Mouse (Mus musculus) hindbrain, embryonic 12.5 days (tissue): ENCODE measurements around the gene Pdilt. TPM values are rescaled to one million over a fixed set of nuclear protein-coding genes. Genes with fewer than 3 reads are reported as not detected.
"Not testable (repeated sequence)": the region's sequence is repeated elsewhere in the genome, so short reads cannot be mapped to it uniquely, and the experiment has no call there.

Experiments used
- ATAC-seq: fragments of 200-750 bp; cut with Nextera tagmentation; 2 replicates; pipeline ENCODE4 v1.8.0; 2017; ENCODE audit warnings: moderate TSS enrichment; ENCODE audit not compliant: low FRiP score
- H3K27ac ChIP-seq: fragments of 300-500 bp; sonication (generic); 2 replicates; pipeline ENCODE4 v1.5.1; 2016; ENCODE audit warnings: mild to moderate bottlenecking
- H3K27me3 ChIP-seq: fragments of 300-500 bp; sonication (generic); 2 replicates; pipeline ENCODE4 v1.6.1; 2016; ENCODE audit warnings: mild to moderate bottlenecking
- H3K36me3 ChIP-seq: fragments of 300-500 bp; sonication (generic); 2 replicates; pipeline ENCODE4 v1.6.1; 2016; ENCODE audit warnings: mild to moderate bottlenecking
- H3K4me1 ChIP-seq: fragments of 300-500 bp; sonication (generic); 2 replicates; pipeline ENCODE4 v1.6.1; 2016
- H3K4me2 ChIP-seq: fragments of 300-500 bp; sonication (generic); replicated peaks from 2 replicates; pipeline ENCODE4 v1.6.1; 2016; ENCODE audit warnings: mild to moderate bottlenecking
- H3K4me3 ChIP-seq: fragments of 300-500 bp; sonication (generic); 2 replicates; pipeline ENCODE4 v1.5.1; 2016; ENCODE audit warnings: mild to moderate bottlenecking
- H3K9ac ChIP-seq: fragments of 300-500 bp; sonication (generic); 2 replicates; pipeline ENCODE4 v1.6.1; 2016; ENCODE audit warnings: mild to moderate bottlenecking, moderate library complexity
- H3K9me3 ChIP-seq: fragments of 300-500 bp; sonication (generic); replicated peaks from 2 replicates; pipeline ENCODE4 v1.6.1; 2016; ENCODE audit warnings: mild to moderate bottlenecking
- WGBS: fragments of 180-500 bp; shearing (Covaris S2); methylation state at CpG from one replicate; pipeline ENCODE4 v1.1.7; 2016; 5-methylcytosine and 5-hydroxymethylcytosine counted together
- polyA plus RNA-seq: library from polyadenylated mRNA; unstranded; fragments of >200 nt; fragmentation: Nextera tagmentation; extraction: Ambion mirVana; gene quantifications from 2 replicates; pipeline ENCODE4 v1.2.1, GENCODE M21; 2016

The Pdilt gene
- polyA plus RNA-seq: 0.17 and 0.43 TPM in 2 replicates

- no peak for ATAC-seq
- 72% methylated on average over 4 of the region's 4 CpGs for WGBS
- H3K36me3 ChIP-seq: no peaks in the 10 kb centered on the region
- no peak within 1 kb of the TSS for H3K4me2 ChIP-seq
- no peak within 1 kb of the TSS for H3K4me3 ChIP-seq
- H3K9ac ChIP-seq: no peak within 1 kb of the TSS
- no peaks in the 10 kb centered on the region for H3K27me3 ChIP-seq
- no peaks in the 10 kb centered on the region for H3K9me3 ChIP-seq
- H3K4me1 ChIP-seq: no peaks in the 10 kb centered on the region
- no peak within 1 kb of the TSS for H3K27ac ChIP-seq
These were observed at the start of gene Pdilt for GRCm38 (mm10) chr7:119523389-119523788. TSS of gene Pdilt (minus strand) at chr7:119523489.

- H3K9ac ChIP-seq, ATAC-seq, H3K4me3 ChIP-seq, H3K27me3 ChIP-seq, H3K4me1 ChIP-seq, H3K4me2 ChIP-seq, H3K36me3 ChIP-seq, H3K9me3 ChIP-seq, H3K27ac ChIP-seq: not testable (repeated sequence)
- WGBS: 89% methylated on average over 2 of the region's 2 CpGs
These were observed 39.2 kb upstream of the Pdilt start for GRCm38 (mm10) chr7:119562476-119562875.

GRCm38 (mm10) chr7:119561441-119561840 is 38.2 kb upstream of the Pdilt start:
- Histone ChIP-seq H3K4me2 (no peak overlapping the region), H3K4me1 (no peaks in the 10 kb centered on the region), H3K9me3 (no peaks in the 10 kb centered on the region), H3K36me3 (no peaks in the 10 kb centered on the region), H3K9ac (no peak overlapping the region), H3K27ac (no peak overlapping the region), H3K4me3 (no peak overlapping the region), H3K27me3 (no peaks in the 10 kb centered on the region)
- WGBS: 58% methylated on average over 4 of the region's 4 CpGs
- no peak for ATAC-seq

- 87% methylated on average over 3 of the region's 3 CpGs for WGBS
These were observed 37.2 kb upstream of the Pdilt start for GRCm38 (mm10) chr7:119560452-119560835.

GRCm38 (mm10) chr7:119559789-119560451 is 36.6 kb upstream of the Pdilt start:
- H3K27ac ChIP-seq: no peak overlapping the region
- no peak overlapping the region for H3K4me2 ChIP-seq
- H3K4me1 ChIP-seq: no peaks in the 10 kb centered on the region
- no peak for ATAC-seq
- WGBS: 87% methylated on average over 3 of the region's 3 CpGs
- no peaks in the 10 kb centered on the region for H3K36me3 ChIP-seq
- H3K27me3 ChIP-seq: no peaks in the 10 kb centered on the region
- no peak overlapping the region for H3K4me3 ChIP-seq
- H3K9me3 ChIP-seq: no peaks in the 10 kb centered on the region
- no peak overlapping the region for H3K9ac ChIP-seq

More at GRCm38 (mm10) chr7:119560452-119560835, 37.2 kb upstream of the Pdilt start:
- Histone ChIP-seq H3K4me1 (no peaks in the 10 kb centered on the region), H3K9me3 (no peaks in the 10 kb centered on the region), H3K4me2 (no peak overlapping the region), H3K27me3 (no peaks in the 10 kb centered on the region), H3K4me3 (no peak overlapping the region), H3K9ac (no peak overlapping the region), H3K27ac (no peak overlapping the region), H3K36me3 (no peaks in the 10 kb centered on the region)
- ATAC-seq: no peak

GRCm38 (mm10) chr7:119554040-119554439 is 30.8 kb upstream of the Pdilt start, which contains the start of gene Acsm2:
TSS of gene Acsm2 (plus strand) at chr7:119554340.
- no peak within 1 kb of the TSS for H3K27ac ChIP-seq
- no peak within 1 kb of the TSS for H3K9ac ChIP-seq
- H3K27me3 ChIP-seq: no peaks in the 10 kb centered on the region
- no peaks in the 10 kb centered on the region for H3K36me3 ChIP-seq
- H3K4me3 ChIP-seq: no peak within 1 kb of the TSS
- 89% methylated on average over 1 of the region's 1 CpGs for WGBS
- no peak for ATAC-seq
- no peaks in the 10 kb centered on the region for H3K4me1 ChIP-seq
- no peak within 1 kb of the TSS for H3K4me2 ChIP-seq
- no peaks in the 10 kb centered on the region for H3K9me3 ChIP-seq

GRCm38 (mm10) chr7:119550471-119551222 is 27.4 kb upstream of the Pdilt start:
- Histone ChIP-seq H3K9me3 (no peaks in the 10 kb centered on the region), H3K4me1 (no peaks in the 10 kb centered on the region), H3K27me3 (no peaks in the 10 kb centered on the region), H3K36me3 (no peaks in the 10 kb centered on the region), H3K4me2 (no peak overlapping the region), H3K4me3 (no peak overlapping the region), H3K9ac (no peak overlapping the region), H3K27ac (no peak overlapping the region)
- ATAC-seq: no peak
- 89% methylated on average over 3 of the region's 3 CpGs for WGBS

GRCm38 (mm10) chr7:119545572-119545971 is 22.3 kb upstream of the Pdilt start:
- no peaks in the 10 kb centered on the region for H3K9me3 ChIP-seq
- H3K4me1 ChIP-seq: no peaks in the 10 kb centered on the region
- H3K27me3 ChIP-seq: no peaks in the 10 kb centered on the region
- H3K9ac ChIP-seq: no peak overlapping the region
- no peak overlapping the region for H3K27ac ChIP-seq
- H3K36me3 ChIP-seq: no peaks in the 10 kb centered on the region
- ATAC-seq: no peak
- no peak overlapping the region for H3K4me2 ChIP-seq
- H3K4me3 ChIP-seq: no peak overlapping the region

GRCm38 (mm10) chr7:119542445-119542844 is 19.2 kb upstream of the Pdilt start:
- Histone ChIP-seq H3K27ac (no peak overlapping the region), H3K27me3 (no peaks in the 10 kb centered on the region), H3K36me3 (no peaks in the 10 kb centered on the region), H3K9me3 (no peaks in the 10 kb centered on the region), H3K4me2 (no peak overlapping the region), H3K4me1 (no peaks in the 10 kb centered on the region), H3K9ac (no peak overlapping the region), H3K4me3 (no peak overlapping the region)
- 79% methylated on average over 2 of the region's 2 CpGs for WGBS
- no peak for ATAC-seq

GRCm38 (mm10) chr7:119534389-119534788 is 11.1 kb upstream of the Pdilt start:
- H3K4me2 ChIP-seq: no peak overlapping the region
- H3K9me3 ChIP-seq: no peaks in the 10 kb centered on the region
- H3K36me3 ChIP-seq: no peaks in the 10 kb centered on the region
- H3K4me1 ChIP-seq: no peaks in the 10 kb centered on the region
- H3K9ac ChIP-seq: no peak overlapping the region
- H3K27ac ChIP-seq: no peak overlapping the region
- no peak overlapping the region for H3K4me3 ChIP-seq
- ATAC-seq: no peak
- no peaks in the 10 kb centered on the region for H3K27me3 ChIP-seq
- WGBS: 74% methylated on average over 2 of the region's 2 CpGs

GRCm38 (mm10) chr7:119532924-119533323 is 9.6 kb upstream of the Pdilt start:
- no peak overlapping the region for H3K9ac ChIP-seq
- H3K36me3 ChIP-seq: no peaks in the 10 kb centered on the region
- no peaks in the 10 kb centered on the region for H3K27me3 ChIP-seq
- 66% methylated on average over 1 of the region's 1 CpGs for WGBS
- no peak overlapping the region for H3K27ac ChIP-seq
- H3K9me3 ChIP-seq: no peaks in the 10 kb centered on the region
- H3K4me1 ChIP-seq: no peaks in the 10 kb centered on the region
- no peak overlapping the region for H3K4me2 ChIP-seq
- no peak overlapping the region for H3K4me3 ChIP-seq
- ATAC-seq: no peak

- WGBS: 83% methylated on average over 7 of the region's 7 CpGs
- H3K9me3 ChIP-seq: no peaks in the 10 kb centered on the region
- no peak for ATAC-seq
- H3K36me3 ChIP-seq: no peaks in the 10 kb centered on the region
- no peaks in the 10 kb centered on the region for H3K27me3 ChIP-seq
- H3K9ac ChIP-seq: no peak overlapping the region
- no peak overlapping the region for H3K27ac ChIP-seq
- H3K4me3 ChIP-seq: no peak overlapping the region
- H3K4me2 ChIP-seq: no peak overlapping the region
- no peaks in the 10 kb centered on the region for H3K4me1 ChIP-seq
These were observed 5.3 kb upstream of the Pdilt start for GRCm38 (mm10) chr7:119528617-119529016.

GRCm38 (mm10) chr7:119527548-119527947 is 4.3 kb upstream of the Pdilt start:
- H3K27ac ChIP-seq: no peak overlapping the region
- WGBS: 78% methylated on average over 2 of the region's 2 CpGs

More at GRCm38 (mm10) chr7:119527548-119527947, 4.3 kb upstream of the Pdilt start:
- Histone ChIP-seq H3K9me3 (no peaks in the 10 kb centered on the region), H3K4me3 (no peak overlapping the region), H3K27me3 (no peaks in the 10 kb centered on the region), H3K4me2 (no peak overlapping the region), H3K36me3 (no peaks in the 10 kb centered on the region), H3K9ac (no peak overlapping the region), H3K4me1 (no peaks in the 10 kb centered on the region)
- no peak for ATAC-seq
